Mouse (Mus musculus): ENCODE results near the gene Lig3. TPM values are rescaled to one million over a fixed set of nuclear protein-coding genes. Genes with fewer than 3 reads are reported as not detected.

Lig3 gene
- polyA plus RNA-seq, 1 experiment from 2014 or later: 8.4 TPM

GRCm38 (mm10) chr11:82764438-82764924 lies 16.4 kb upstream of the Lig3 start:
- Histone ChIP-seq H3K4me2 (peak overlapping the region; percentile 90), H3K9me3 (replicated peaks) (no peaks in the 10 kb centered on the region), H3K27me3 (no peaks in the 10 kb centered on the region), H3K9ac (peak overlapping the region; percentile 85), H3K4me1 (replicated peaks) (peaks cover 30% of the 10 kb centered on the region), H3K4me3 (replicated peaks) (peak overlapping the region; percentile 91), H3K27ac (replicated peaks) (peak overlapping the region; percentile 90), H3K36me3 (replicated peaks) (peaks cover 13% of the 10 kb centered on the region)
- WGBS (ENCODE audit: insufficient replicate concordance): under 1% methylated on average over 28 of the region's 28 CpGs
- peak; percentile 57 for ATAC-seq (ENCODE audit: insufficient read depth)

GRCm38 (mm10) chr11:82780134-82780533 lies 774 bp upstream of the Lig3 start:
- H3K4me1 ChIP-seq (replicated peaks): peaks cover 42% of the 10 kb centered on the region
- H3K9ac ChIP-seq: peak overlapping the region; percentile 30; the same call in 1 of the 2 replicates
- peak overlapping the region; percentile 97 for H3K4me3 ChIP-seq (replicated peaks)
- ATAC-seq (ENCODE audit: insufficient read depth): no peak
- H3K4me2 ChIP-seq: peak overlapping the region; percentile 74
- no peaks in the 10 kb centered on the region for H3K27me3 ChIP-seq
- 34% methylated on average over 5 of the region's 5 CpGs for WGBS (ENCODE audit: insufficient replicate concordance)
- H3K9me3 ChIP-seq (replicated peaks): no peaks in the 10 kb centered on the region
- H3K36me3 ChIP-seq (replicated peaks): 0 out of 2 replicates have a peak, but pooled peaks cover 12% of the 10 kb centered on the region
- peak overlapping the region; percentile 3; the same call in 1 of the 2 replicates for H3K27ac ChIP-seq (replicated peaks)

- WGBS (ENCODE audit: insufficient replicate concordance): 46% methylated on average over 6 of the region's 6 CpGs
- H3K36me3 ChIP-seq (replicated peaks): peaks cover 21% of the 10 kb centered on the region; the same call in 1 of the 2 replicates
- ATAC-seq (ENCODE audit: insufficient read depth): no peak
- peak overlapping the region; percentile 91 for H3K9ac ChIP-seq
- H3K4me2 ChIP-seq: peak overlapping the region; percentile 74
- H3K4me1 ChIP-seq (replicated peaks): peaks cover 42% of the 10 kb centered on the region
- no peaks in the 10 kb centered on the region for H3K9me3 ChIP-seq (replicated peaks)
- peak overlapping the region; percentile 97 for H3K4me3 ChIP-seq (replicated peaks)
- H3K27ac ChIP-seq (replicated peaks): no peak overlapping the region
- no peaks in the 10 kb centered on the region for H3K27me3 ChIP-seq
Measured at GRCm38 (mm10) chr11:82782197-82782596, 1.3 kb downstream of the Lig3 start.

- no peak overlapping the region for H3K9ac ChIP-seq
- H3K4me2 ChIP-seq: no peak overlapping the region
- 75% methylated on average over 11 of the region's 11 CpGs for WGBS (ENCODE audit: insufficient replicate concordance)
- no peak for ATAC-seq (ENCODE audit: insufficient read depth)
- H3K4me3 ChIP-seq (replicated peaks): no peak overlapping the region
- no peaks in the 10 kb centered on the region for H3K9me3 ChIP-seq (replicated peaks)
- H3K27ac ChIP-seq (replicated peaks): no peak overlapping the region
- no peaks in the 10 kb centered on the region for H3K27me3 ChIP-seq
- peaks cover 38% of the 10 kb centered on the region for H3K4me1 ChIP-seq (replicated peaks)
- peaks cover 32% of the 10 kb centered on the region for H3K36me3 ChIP-seq (replicated peaks)
Measured at GRCm38 (mm10) chr11:82783453-82783852, 2.5 kb downstream of the Lig3 start.

- whole genome bisulfite sequencing (ENCODE audit: insufficient replicate concordance): 70% methylated on average over 3 of the region's 3 CpGs
- H3K27ac ChIP-seq (replicated peaks): no peak overlapping the region
- H3K4me2 ChIP-seq: no peak overlapping the region
- H3K9ac ChIP-seq: no peak overlapping the region
- ATAC-seq (ENCODE audit: insufficient read depth): no peak
- no peaks in the 10 kb centered on the region for H3K4me1 ChIP-seq (replicated peaks)
- no peak overlapping the region for H3K4me3 ChIP-seq (replicated peaks)
- H3K27me3 ChIP-seq: no peaks in the 10 kb centered on the region
- no peaks in the 10 kb centered on the region for H3K9me3 ChIP-seq (replicated peaks)
- H3K36me3 ChIP-seq (replicated peaks): peaks cover 96% of the 10 kb centered on the region
Measured at GRCm38 (mm10) chr11:82806656-82807055, 25.7 kb downstream of the Lig3 start.

GRCm38 (mm10) chr11:82807370-82807769 lies 26.5 kb downstream of the Lig3 start:
- Histone ChIP-seq H3K36me3 (replicated peaks) (peaks cover 96% of the 10 kb centered on the region), H3K4me3 (replicated peaks) (no peak overlapping the region), H3K4me1 (replicated peaks) (no peaks in the 10 kb centered on the region), H3K9ac (no peak overlapping the region), H3K4me2 (no peak overlapping the region), H3K9me3 (replicated peaks) (no peaks in the 10 kb centered on the region), H3K27me3 (no peaks in the 10 kb centered on the region), H3K27ac (replicated peaks) (no peak overlapping the region)
- 70% methylated on average over 3 of the region's 3 CpGs for WGBS (ENCODE audit: insufficient replicate concordance)
- no peak for ATAC-seq (ENCODE audit: insufficient read depth)

GRCm38 (mm10) chr11:82808485-82808884 lies 27.6 kb downstream of the Lig3 start:
- Histone ChIP-seq H3K9me3 (replicated peaks) (no peaks in the 10 kb centered on the region), H3K4me2 (no peak overlapping the region), H3K9ac (no peak overlapping the region), H3K4me3 (replicated peaks) (no peak overlapping the region), H3K36me3 (replicated peaks) (peaks cover 92% of the 10 kb centered on the region), H3K27ac (replicated peaks) (no peak overlapping the region), H3K4me1 (replicated peaks) (no peaks in the 10 kb centered on the region), H3K27me3 (no peaks in the 10 kb centered on the region)
- ATAC-seq (ENCODE audit: insufficient read depth): no peak
- WGBS (ENCODE audit: insufficient replicate concordance): 84% methylated on average over 5 of the region's 5 CpGs

GRCm38 (mm10) chr11:82819350-82819749 lies 38.4 kb downstream of the Lig3 start:
- H3K27me3 ChIP-seq: no peaks in the 10 kb centered on the region
- peak; percentile 58; the same call in 1 of the 2 replicates for ATAC-seq (ENCODE audit: insufficient read depth)
- 38% methylated on average over 4 of the region's 4 CpGs for WGBS (ENCODE audit: insufficient replicate concordance)

GRCm38 (mm10) chr11:82820788-82821456 lies 40.0 kb downstream of the Lig3 start:
- peaks cover 20% of the 10 kb centered on the region for H3K36me3 ChIP-seq (replicated peaks)
- H3K9ac ChIP-seq: no peak overlapping the region
- H3K27ac ChIP-seq (replicated peaks): peak overlapping the region; percentile 56; the same call in 1 of the 2 replicates
- no peaks in the 10 kb centered on the region for H3K27me3 ChIP-seq
- no peaks in the 10 kb centered on the region for H3K9me3 ChIP-seq (replicated peaks)
- ATAC-seq (ENCODE audit: insufficient read depth): peak; percentile 64; the same call in 1 of the 2 replicates
- H3K4me3 ChIP-seq (replicated peaks): no peak overlapping the region
- no peak overlapping the region for H3K4me2 ChIP-seq
- 67% methylated on average over 13 of the region's 13 CpGs for WGBS (ENCODE audit: insufficient replicate concordance)
- H3K4me1 ChIP-seq (replicated peaks): peaks cover 75% of the 10 kb centered on the region

More at GRCm38 (mm10) chr11:82819350-82819749, 38.4 kb downstream of the Lig3 start:
- Histone ChIP-seq H3K36me3 (replicated peaks) (peaks cover 33% of the 10 kb centered on the region), H3K9ac (no peak overlapping the region), H3K4me1 (replicated peaks) (peaks cover 61% of the 10 kb centered on the region), H3K4me3 (replicated peaks) (no peak overlapping the region), H3K27ac (replicated peaks) (no peak overlapping the region), H3K4me2 (no peak overlapping the region), H3K9me3 (replicated peaks) (no peaks in the 10 kb centered on the region)

GRCm38 (mm10) chr11:82826818-82827217 lies 45.9 kb downstream of the Lig3 start:
- Histone ChIP-seq H3K9me3 (replicated peaks) (no peaks in the 10 kb centered on the region), H3K27ac (replicated peaks) (no peak overlapping the region), H3K4me1 (replicated peaks) (peaks cover 55% of the 10 kb centered on the region), H3K4me2 (no peak overlapping the region), H3K9ac (no peak overlapping the region), H3K27me3 (no peaks in the 10 kb centered on the region), H3K4me3 (replicated peaks) (no peak overlapping the region), H3K36me3 (replicated peaks) (peaks cover 23% of the 10 kb centered on the region)
- ATAC-seq (ENCODE audit: insufficient read depth): no peak

GRCm38 (mm10) chr11:82831008-82831893 lies 50.3 kb downstream of the Lig3 start:
- 41% methylated on average over 10 of the region's 10 CpGs for WGBS (ENCODE audit: insufficient replicate concordance)
- no peaks in the 10 kb centered on the region for H3K27me3 ChIP-seq
- no peak overlapping the region for H3K27ac ChIP-seq (replicated peaks)
- no peak for ATAC-seq (ENCODE audit: insufficient read depth)
- no peak overlapping the region for H3K9ac ChIP-seq
- peaks cover 39% of the 10 kb centered on the region for H3K4me1 ChIP-seq (replicated peaks)
- H3K36me3 ChIP-seq (replicated peaks): peaks cover 52% of the 10 kb centered on the region
- no peak overlapping the region for H3K4me3 ChIP-seq (replicated peaks)
- no peaks in the 10 kb centered on the region for H3K9me3 ChIP-seq (replicated peaks)
- no peak overlapping the region for H3K4me2 ChIP-seq

All from liver, embryonic 15.5 days (tissue).